13 mouse cellular contexts compared by ENCODE assay signal in the genomic region with DNA sequence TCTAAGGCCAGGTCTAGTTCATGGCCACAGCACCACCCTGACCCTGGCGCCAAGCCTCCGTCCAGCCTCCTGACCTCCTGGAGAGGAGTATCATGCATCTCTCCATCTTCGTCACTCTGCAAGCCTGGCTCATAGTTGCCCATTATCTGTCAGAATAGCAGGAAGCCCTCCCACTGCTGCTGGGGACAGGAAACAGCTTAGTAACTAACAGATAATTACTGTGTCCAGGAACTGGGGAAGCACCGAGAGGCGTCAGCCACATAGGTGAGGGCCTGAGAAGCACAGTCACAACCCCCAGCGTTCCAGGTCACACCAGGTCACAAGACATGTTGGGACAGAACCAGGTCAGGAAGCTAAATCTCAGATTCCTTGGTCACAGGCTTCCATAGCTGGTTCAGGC. TPM values are rescaled to one million over a fixed set of nuclear protein-coding genes. Genes with fewer than 3 reads are reported as not detected.
A peak's percentile ranks its signal among the peaks of the same experiment; 100 is the strongest.
DNase-seq lines count a peak whose midpoint lies in the region; ATAC-seq and TF ChIP-seq lines count a peak whose summit lies in the region.
"Had no signal": no experiment of that assay in that cellular context is flagged by ENCODE, and none has a peak within 500 bp of the region (broad histone marks: within the 10 kb centered on the region; RNA-seq: fewer than 3 reads in every experiment).

No protein-coding gene starts in this region.

- H3K9ac ChIP-seq in heart, adult 2 months (ENCODE audit: low read depth, low read length) = no peak overlapping the region
- no peak overlapping the region for H3K9ac ChIP-seq in heart, embryonic 12.5 days
- H3K9ac ChIP-seq in liver, embryonic 14.5 days (replicated peaks) = no peak overlapping the region
- H3K9ac ChIP-seq in midbrain, embryonic 15.5 days = no peak overlapping the region

- H3K4me3 ChIP-seq in heart, adult 2 months = no peak overlapping the region
- H3K4me3 ChIP-seq in heart, embryonic 12.5 days = no peak overlapping the region
- H3K4me3 ChIP-seq in liver, embryonic 14.5 days (ENCODE audit: insufficient read depth in 1 of 2, low read depth in 2 of 2, low read length in 2 of 2) = no peak overlapping the region
- peak overlapping the region; percentile 16 for H3K4me3 ChIP-seq in megakaryocyte, embryonic 14.5 days (replicated peaks)
- H3K4me3 ChIP-seq in midbrain, embryonic 15.5 days = no peak overlapping the region
- H3K4me3 ChIP-seq: gastrocnemius, adult 2 months; left cerebral cortex, adult 2 months had no signal

- no peak for DNase-seq in heart, adult 2 months
- peak; percentile 2 for DNase-seq in right cerebral cortex, postnatal 14 days
- no peak for DNase-seq in right cerebral cortex, postnatal 4 days
- no peak for DNase-seq in liver, embryonic 14.5 days (ENCODE audit: low read depth in 3 of 3, low spot score in 3 of 3)
- DNase-seq in thymus, adult 18-20 months = no peak
- DNase-seq: cerebellum, postnatal 36 days; midbrain, embryonic 14.5 days had no signal

- no peak overlapping the region for H3K4me2 ChIP-seq in heart, embryonic 12.5 days
- no peak overlapping the region for H3K4me2 ChIP-seq in liver, embryonic 14.5 days (ENCODE audit: low read depth)
- H3K4me2 ChIP-seq in midbrain, embryonic 15.5 days = no peak overlapping the region

- 51% methylated on average over 6 of the region's 6 CpGs for WGBS in heart, adult 2 months
- 45% methylated on average over 6 of the region's 6 CpGs for WGBS in heart, embryonic 12.5 days
- 15% methylated on average over 6 of the region's 6 CpGs for WGBS in liver, embryonic 14.5 days (ENCODE audit: insufficient replicate concordance)
- WGBS in midbrain, embryonic 15.5 days = 81% methylated on average over 6 of the region's 6 CpGs

- TF ChIP-seq EP300 in heart, adult 2 months (IDR thresholded peaks at IDR 0.05; ENCODE audit: insufficient read depth, low read depth, low read length) = peak; percentile 33; the same call in 1 of the 2 replicates
- TF ChIP-seq EP300 in liver, embryonic 14.5 days (IDR thresholded peaks at IDR 0.05; ENCODE audit: low read depth) = no peak

- no peaks in the 10 kb centered on the region for H3K9me3 ChIP-seq in heart, embryonic 12.5 days (replicated peaks)
- H3K9me3 ChIP-seq in liver, embryonic 14.5 days (ENCODE audit: control insufficient read depth, low read length) = no peaks in the 10 kb centered on the region
- no peaks in the 10 kb centered on the region for H3K9me3 ChIP-seq in megakaryocyte, embryonic 14.5 days
- no peaks in the 10 kb centered on the region for H3K9me3 ChIP-seq in midbrain, embryonic 15.5 days

- TF ChIP-seq CTCF in heart, adult 2 months (IDR thresholded peaks at IDR 0.05) = no peak
- TF ChIP-seq CTCF in liver, embryonic 14.5 days (IDR thresholded peaks at IDR 0.05; ENCODE audit: low read depth) = no peak

- no peaks in the 10 kb centered on the region for H3K27me3 ChIP-seq in heart, adult 2 months (ENCODE audit: control insufficient read depth, insufficient read depth, low read length)
- H3K27me3 ChIP-seq in heart, embryonic 12.5 days (replicated peaks) = peaks cover 21% of the 10 kb centered on the region
- H3K27me3 ChIP-seq in liver, embryonic 14.5 days (ENCODE audit: control insufficient read depth, insufficient read depth, low read length) = no peaks in the 10 kb centered on the region; the same call in 1 of the 2 replicates
- H3K27me3 ChIP-seq in megakaryocyte, embryonic 14.5 days (replicated peaks) = peaks cover 1% of the 10 kb centered on the region
- no peaks in the 10 kb centered on the region for H3K27me3 ChIP-seq in midbrain, embryonic 15.5 days (replicated peaks)

- peaks cover 16% of the 10 kb centered on the region for H3K4me1 ChIP-seq in heart, adult 2 months (ENCODE audit: control insufficient read depth, insufficient read depth, low read length)
- peaks cover 16% of the 10 kb centered on the region for H3K4me1 ChIP-seq in heart, embryonic 12.5 days (replicated peaks)
- peaks cover 0 to 10% of the 10 kb centered on the region in 2 experiments; a peak in 2 of 4 replicates for H3K4me1 ChIP-seq in liver, embryonic 14.5 days (replicated peaks; ENCODE audit: control insufficient read depth in 2 of 2, insufficient read depth in 2 of 2, low read length in 1 of 2)
- H3K4me1 ChIP-seq in megakaryocyte, embryonic 14.5 days = peaks cover 97% of the 10 kb centered on the region
- no peaks in the 10 kb centered on the region for H3K4me1 ChIP-seq in midbrain, embryonic 15.5 days

- TF ChIP-seq POLR2A in heart, adult 2 months (IDR thresholded peaks at IDR 0.05; ENCODE audit: insufficient read depth, low read depth, low read length) = no peak

- H3K79me2 ChIP-seq in heart, adult 2 months (replicated peaks; ENCODE audit: control insufficient read depth, insufficient read depth, low read length) = no peaks in the 10 kb centered on the region

- H3K27ac ChIP-seq in heart, adult 2 months = no peak overlapping the region
- no peak overlapping the region for H3K27ac ChIP-seq in heart, embryonic 12.5 days (ENCODE audit: poor library complexity, severe bottlenecking)
- H3K27ac ChIP-seq in liver, embryonic 14.5 days = no peak overlapping the region
- H3K27ac ChIP-seq in midbrain, embryonic 15.5 days = no peak overlapping the region
- H3K27ac ChIP-seq: gastrocnemius, adult 2 months; left cerebral cortex, adult 2 months had no signal

- H3K36me3 ChIP-seq in heart, adult 2 months (ENCODE audit: control insufficient read depth, insufficient read depth, low read length) = no peaks in the 10 kb centered on the region
- no peaks in the 10 kb centered on the region for H3K36me3 ChIP-seq in heart, embryonic 12.5 days
- H3K36me3 ChIP-seq in liver, embryonic 14.5 days (replicated peaks; ENCODE audit: control insufficient read depth, insufficient read depth, low read depth) = no peaks in the 10 kb centered on the region
- H3K36me3 ChIP-seq in megakaryocyte, embryonic 14.5 days (replicated peaks; ENCODE audit: low read length) = peaks cover 3% of the 10 kb centered on the region
- no peaks in the 10 kb centered on the region for H3K36me3 ChIP-seq in midbrain, embryonic 15.5 days (replicated peaks)

- intact Hi-C loops in heart, adult 2 months (cut with DNase I) = no loop called here

- ATAC-seq in heart, embryonic 12.5 days (ENCODE audit: insufficient number of reproducible peaks, low FRiP score) = no peak; the same call in 1 of the 2 replicates
- peak; percentile 39; the same call in 1 of the 2 replicates for ATAC-seq in liver, embryonic 14.5 days (ENCODE audit: insufficient read depth)
- no peak for ATAC-seq in midbrain, embryonic 15.5 days (replicated peaks)
- ATAC-seq: forebrain, embryonic 16.5 days had no signal

RNA-seq across cellular contexts. Expression of a gene that starts 6.7 kb away (rescaled TPM):
- 1 to 10 TPM in 1 of 2 experiments, under 1 TPM in 1; 0.65 to 1.0 TPM for total RNA-seq in heart, adult 2 months (2021)
- polyA plus RNA-seq in heart, adult 2 months (2012; rRNA removed) = 0.61 and 1.2 TPM in 2 replicates
- polyA plus RNA-seq in heart, embryonic 12.5 days (2016; fragmentation: Nextera tagmentation; extraction: Ambion mirVana) = 3.6 and 3.7 TPM in 2 replicates
- polyA plus RNA-seq in liver, embryonic 14.5 days (2012; rRNA removed) = 1.7 and 2.9 TPM in 2 replicates
- polyA plus RNA-seq in liver, embryonic 14.5 days (2014; fragmentation: Nextera tagmentation; extraction: Ambion mirVana) = 3.8 and 4.1 TPM in 2 replicates
- polyA plus RNA-seq in megakaryocyte, embryonic 14.5 days (2012; ENCODE audit: insufficient read depth, low replicate concordance) = 6.1 and 21.4 TPM in 2 replicates
- 3.9 TPM in 2 replicates for polyA plus RNA-seq in midbrain, embryonic 15.5 days (2015; fragmentation: Nextera tagmentation; extraction: Ambion mirVana)
